Mouse (Mus musculus): ENCODE data around the gene Patl2.

DNA sequence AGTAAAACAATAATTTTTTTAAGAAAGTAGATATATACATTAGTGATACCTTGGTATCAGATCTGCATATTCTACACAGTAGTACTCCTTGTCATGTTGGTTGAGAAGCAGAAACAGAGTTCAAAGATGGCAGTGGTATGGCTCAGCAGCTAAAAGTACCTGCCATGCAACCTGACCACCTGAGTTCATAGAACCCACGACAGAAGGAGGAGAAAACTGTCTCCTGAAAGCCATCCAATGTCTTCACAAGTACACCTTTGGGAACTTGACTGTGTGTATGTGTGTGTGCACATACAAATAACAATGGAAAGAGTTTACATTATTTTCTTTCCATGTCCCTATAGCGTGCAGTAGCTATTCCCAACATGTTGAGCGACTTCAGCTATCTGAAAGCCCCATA, 36.3 kb downstream of the Patl2 start:
- TF ChIP-seq POLR2AphosphoS2 (IDR thresholded peaks at IDR 0.05; ENCODE audit: low read length) (no peak), ETS1 (IDR thresholded peaks at IDR 0.05; ENCODE audit: low read depth, low read length) (no peak), CTCF (IDR thresholded peaks at IDR 0.05 in 2 of 3, conservative IDR thresholded peaks at IDR 0.05 in 1 of 3; ENCODE audit: control insufficient read depth in 1 of 3, insufficient read depth in 1 of 3, low read depth in 2 of 3, low read length in 3 of 3, poor library complexity in 1 of 3, severe bottlenecking in 1 of 3) (no peak), MYC (IDR thresholded peaks at IDR 0.05; ENCODE audit: low read depth, low read length) (no peak), POLR2AphosphoS5 (IDR thresholded peaks at IDR 0.05; ENCODE audit: borderline replicate concordance, low read depth, low read length) (no peak), POLR2A (IDR thresholded peaks at IDR 0.05; ENCODE audit: control insufficient read depth in 1 of 2, insufficient read depth in 1 of 2, low read depth in 1 of 2, low read length in 2 of 2, poor library complexity in 1 of 2) (no peak), ZC3H11A (IDR thresholded peaks at IDR 0.05; ENCODE audit: low read depth, low read length) (no peak), JUND (IDR thresholded peaks at IDR 0.05; ENCODE audit: low read depth, low read length) (no peak), ELF1 (IDR thresholded peaks at IDR 0.05; ENCODE audit: low read depth, low read length) (no peak), MAX (IDR thresholded peaks at IDR 0.05; ENCODE audit: low read length) (no peak), KAT2A (conservative IDR thresholded peaks at IDR 0.05; ENCODE audit: low read depth, low read length) (no peak), CHD2 (IDR thresholded peaks at IDR 0.05; ENCODE audit: low read length) (no peak), GATA1 (IDR thresholded peaks at IDR 0.05; ENCODE audit: low read depth, low read length) (no peak), EP300 (IDR thresholded peaks at IDR 0.05; ENCODE audit: low read depth in 1 of 2, low read length in 2 of 2) (no peak)
